ENCODE assay signal across 11 mouse cellular contexts in genomic region chr9:72393238-72393637, GRCm38 (mm10). TPM values are rescaled to one million over a fixed set of nuclear protein-coding genes. Genes with fewer than 3 reads are reported as not detected.
A peak's percentile ranks its signal among the peaks of the same experiment; 100 is the strongest.
DNase-seq lines count a peak whose midpoint lies in the region; ATAC-seq and TF ChIP-seq lines count a peak whose summit lies in the region.
"Had no signal": no experiment of that assay in that cellular context is flagged by ENCODE, and none has a peak within 500 bp of the region (broad histone marks: within the 10 kb centered on the region; RNA-seq: fewer than 3 reads in every experiment).

No protein-coding gene starts in this region.

- peak overlapping the region; percentile 38; the same call in 1 of the 2 replicates for H3K27ac ChIP-seq in heart, postnatal 0 days (ENCODE audit: low read depth)
- no peak overlapping the region for H3K27ac ChIP-seq in midbrain, embryonic 16.5 days (ENCODE audit: low read length)

- no peak overlapping the region for H3K9ac ChIP-seq in heart, postnatal 0 days (replicated peaks; ENCODE audit: low read depth, low read length)
- no peak overlapping the region for H3K9ac ChIP-seq in midbrain, embryonic 16.5 days (ENCODE audit: low read depth, low read length)
- H3K9ac ChIP-seq: lung, embryonic 14.5 days had no signal

- WGBS in heart, postnatal 0 days, result 72% methylated on average over 15 of the region's 15 CpGs
- WGBS in midbrain, embryonic 16.5 days, result 62% methylated on average over 15 of the region's 15 CpGs

- no peak overlapping the region for H3K4me2 ChIP-seq in heart, postnatal 0 days (ENCODE audit: low read depth, low read length)
- 0 out of 2 replicates have a peak overlapping the region, but pooled peaks have one; percentile 4 for H3K4me2 ChIP-seq in midbrain, embryonic 16.5 days (ENCODE audit: low read length)
- H3K4me2 ChIP-seq: lung, embryonic 14.5 days had no signal

- DNase-seq in heart, postnatal 0 days (ENCODE audit: low spot score), result no peak
- no peak for DNase-seq in heart, adult 9 months (ENCODE audit: low spot score in 2 of 2)
- peak; percentile 16 for DNase-seq in A20 (ENCODE audit: low read depth, low spot score)
- DNase-seq in cerebellum, adult 9-10 months, result peak; percentile 69
- DNase-seq in ovary, adult 18-20 months (ENCODE audit: low spot score), result no peak
- DNase-seq in spleen, adult 18-20 months, result no peak
- no peak for DNase-seq in frontal cortex, postnatal 10 days (ENCODE audit: low spot score in 2 of 2)
- DNase-seq: heart, postnatal 14 days; kidney, adult 11 months; lung, embryonic 14.5 days had no signal

- ATAC-seq in heart, postnatal 0 days (ENCODE audit: insufficient read depth, low read depth), result no peak
- ATAC-seq in midbrain, embryonic 16.5 days, result no peak

- H3K4me1 ChIP-seq in heart, postnatal 0 days (ENCODE audit: control insufficient read depth, insufficient read depth), result no peaks in the 10 kb centered on the region
- peaks cover 10% of the 10 kb centered on the region; the same call in 1 of the 2 replicates for H3K4me1 ChIP-seq in midbrain, embryonic 16.5 days (ENCODE audit: control insufficient read depth, insufficient read depth, low read length)

- TF ChIP-seq CTCF in heart, postnatal 0 days (IDR thresholded peaks at IDR 0.05; ENCODE audit: low read depth), result no peak

- no peak overlapping the region for H3K4me3 ChIP-seq in heart, postnatal 0 days (ENCODE audit: low read depth, low read length)
- H3K4me3 ChIP-seq in midbrain, embryonic 16.5 days (ENCODE audit: low read depth, low read length), result no peak overlapping the region

- no peaks in the 10 kb centered on the region for H3K36me3 ChIP-seq in heart, postnatal 0 days (replicated peaks; ENCODE audit: control insufficient read depth, insufficient read depth, low read length)
- H3K36me3 ChIP-seq in midbrain, embryonic 16.5 days (ENCODE audit: control insufficient read depth, insufficient read depth, low read length), result no peaks in the 10 kb centered on the region

- no peak for TF ChIP-seq EP300 in heart, postnatal 0 days (IDR thresholded peaks at IDR 0.05; ENCODE audit: low read depth)

- H3K9me3 ChIP-seq in heart, postnatal 0 days (replicated peaks; ENCODE audit: control insufficient read depth, low read length), result no peaks in the 10 kb centered on the region
- H3K9me3 ChIP-seq in midbrain, embryonic 16.5 days (replicated peaks; ENCODE audit: control insufficient read depth, low read length, poor library complexity, severe bottlenecking), result no peaks in the 10 kb centered on the region

- no peaks in the 10 kb centered on the region for H3K27me3 ChIP-seq in heart, postnatal 0 days (ENCODE audit: control insufficient read depth, insufficient read depth, low read length)
- no peaks in the 10 kb centered on the region for H3K27me3 ChIP-seq in midbrain, embryonic 16.5 days (ENCODE audit: control insufficient read depth, insufficient read depth, low read depth, low read length)

RNA-seq across cellular contexts. Expression of gene Mns1, which starts 44.6 kb away (rescaled TPM):
- 1.1 and 2.3 TPM in 2 replicates for total RNA-seq in heart, postnatal 0 days (2014; rRNA removed; ENCODE audit: low replicate concordance)
- polyA plus RNA-seq in heart, postnatal 0 days (2015; fragmentation: Nextera tagmentation; extraction: Ambion mirVana), result 4.7 and 5.1 TPM in 2 replicates
- polyA plus RNA-seq in midbrain, embryonic 16.5 days (2015; fragmentation: Nextera tagmentation; extraction: Ambion mirVana), result 6.3 and 6.6 TPM in 2 replicates

Comparison
In these comparisons a context has a peak if more than half of its experiments do, and no peak if none do; other contexts are left out.
1. DNase-seq: peak in A20 (single experiment) and cerebellum, adult 9-10 months (single experiment); none in heart, postnatal 0 days (single experiment), heart, adult 9 months (0 of 2), ovary, adult 18-20 months (single experiment), spleen, adult 18-20 months (0 of 2) and frontal cortex, postnatal 10 days (0 of 2).